In the genomic region with DNA sequence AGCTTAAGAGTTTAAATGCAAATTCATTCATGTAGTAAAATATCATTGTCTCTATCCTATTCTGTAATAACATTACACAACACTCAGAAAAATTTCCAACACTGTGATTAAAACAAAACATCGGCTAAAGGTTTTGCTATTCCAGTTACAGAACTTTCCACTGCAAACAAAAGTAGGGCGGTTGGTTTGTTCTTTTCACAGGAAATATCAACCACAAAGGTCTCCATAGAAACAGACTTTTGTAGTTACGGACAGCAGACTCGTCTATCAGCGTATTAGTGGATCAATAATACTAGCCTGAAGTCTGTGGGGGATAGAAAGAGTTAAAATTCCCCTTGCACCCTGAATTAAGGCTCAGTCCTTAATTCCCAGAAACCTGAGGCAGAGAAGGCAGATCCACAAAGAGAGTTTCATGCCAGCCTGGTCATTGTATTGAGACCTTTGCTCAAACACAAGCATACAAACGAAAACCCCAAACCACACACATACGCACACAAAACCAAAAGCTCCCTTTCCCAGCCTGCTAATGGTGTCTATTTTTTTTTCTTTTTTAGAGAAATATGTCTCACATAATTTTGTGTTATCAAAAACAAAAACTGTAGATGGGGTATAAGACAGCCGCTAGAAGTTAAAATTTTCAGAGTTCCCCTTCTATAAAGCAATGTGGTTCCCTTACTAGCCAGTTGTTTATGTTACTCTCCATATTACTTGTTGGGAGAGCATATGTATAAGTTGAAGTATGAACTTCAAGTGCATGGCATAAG, we compare ENCODE assay signal across 20 mouse cellular contexts. TPM values are rescaled to one million over a fixed set of nuclear protein-coding genes. Genes with fewer than 3 reads are reported as not detected.
A peak's percentile ranks its signal among the peaks of the same experiment; 100 is the strongest.
DNase-seq lines count a peak whose midpoint lies in the region; ATAC-seq and TF ChIP-seq lines count a peak whose summit lies in the region.
"Had no signal": no experiment of that assay in that cellular context is flagged by ENCODE, and none has a peak within 500 bp of the region (broad histone marks: within the 10 kb centered on the region; RNA-seq: fewer than 3 reads in every experiment).

No protein-coding gene starts in this region.

- no peaks in the 10 kb centered on the region for H3K27me3 ChIP-seq in midbrain, embryonic 15.5 days (replicated peaks)
- no peaks in the 10 kb centered on the region for H3K27me3 ChIP-seq in midbrain, embryonic 10.5 days (ENCODE audit: low read depth, poor library complexity, severe bottlenecking)
- H3K27me3 ChIP-seq in CH12.LX (replicated peaks), result no peaks in the 10 kb centered on the region
- no peaks in the 10 kb centered on the region for H3K27me3 ChIP-seq in splenic B cell, adult 2 months (ENCODE audit: control insufficient read depth, insufficient read depth, low read length, poor library complexity, severe bottlenecking)
- H3K27me3 ChIP-seq: embryonic facial prominence, embryonic 15.5 days had no signal

- no peaks in the 10 kb centered on the region for H3K9me3 ChIP-seq in midbrain, embryonic 15.5 days
- H3K9me3 ChIP-seq in midbrain, embryonic 10.5 days (replicated peaks), result no peaks in the 10 kb centered on the region
- H3K9me3 ChIP-seq in CH12.LX (replicated peaks; ENCODE audit: low read length), result no peaks in the 10 kb centered on the region
- H3K9me3 ChIP-seq: embryonic facial prominence, embryonic 15.5 days had no signal

- in situ Hi-C loops in CH12.LX (cut with MboI; ENCODE audit: low pct_ligation_motif_present, low pct_unique_long_range_greater_than_20kb, low sequenced_read_pairs), result loop anchor here (25.0 kb wide), 1 partner anchor 526 kb away; no protein-coding TSS in a partner anchor

- no peak overlapping the region for H3K9ac ChIP-seq in midbrain, embryonic 15.5 days
- peak overlapping the region; percentile 68; the same call in 1 of the 2 replicates for H3K9ac ChIP-seq in CH12.LX (ENCODE audit: insufficient read depth, low read depth)

- peaks cover 15% of the 10 kb centered on the region for H3K4me1 ChIP-seq in midbrain, embryonic 15.5 days
- H3K4me1 ChIP-seq in midbrain, embryonic 10.5 days, result peaks cover 20% of the 10 kb centered on the region; the same call in 1 of the 2 replicates
- peaks cover 4 to 35% of the 10 kb centered on the region in 2 experiments; a peak in 3 of 4 replicates for H3K4me1 ChIP-seq in CH12.LX (ENCODE audit: control insufficient read depth in 1 of 2, insufficient read depth in 2 of 2)

- no peaks in the 10 kb centered on the region for H3K36me3 ChIP-seq in midbrain, embryonic 15.5 days (replicated peaks)
- H3K36me3 ChIP-seq in midbrain, embryonic 10.5 days, result no peaks in the 10 kb centered on the region
- H3K36me3 ChIP-seq in CH12.LX (replicated peaks in 1 of 2; ENCODE audit: control insufficient read depth in 1 of 2, insufficient read depth in 1 of 2, low read length in 1 of 2), result no peaks in the 10 kb centered on the region
- H3K36me3 ChIP-seq in splenic B cell, adult 2 months (ENCODE audit: control insufficient read depth, insufficient read depth, low read length, poor library complexity, severe bottlenecking), result no peaks in the 10 kb centered on the region
- H3K36me3 ChIP-seq: embryonic facial prominence, embryonic 15.5 days had no signal

- TF ChIP-seq POLR2A in CH12.LX (IDR thresholded peaks at IDR 0.05; ENCODE audit: low read depth, low read length), result no peak

- no peak for TF ChIP-seq CTCF in CH12.LX (conservative IDR thresholded peaks at IDR 0.05 in 1 of 2, IDR thresholded peaks at IDR 0.05 in 1 of 2; ENCODE audit: low read depth in 2 of 2, low read length in 2 of 2)

- H3K4me3 ChIP-seq in midbrain, embryonic 15.5 days, result peak overlapping the region; percentile 89; the same call in 1 of the 2 replicates
- H3K4me3 ChIP-seq in midbrain, embryonic 10.5 days, result no peak overlapping the region
- peak overlapping the region; percentile 59 to 91 (median 71) for H3K4me3 ChIP-seq in CH12.LX (replicated peaks in 1 of 3; ENCODE audit: low read depth in 2 of 3, low read length in 2 of 3, poor library complexity in 1 of 3)

- 70% methylated on average over 8 of the region's 8 CpGs for WGBS in midbrain, embryonic 15.5 days
- 78% methylated on average over 8 of the region's 8 CpGs for WGBS in midbrain, embryonic 10.5 days

- H3K4me2 ChIP-seq in midbrain, embryonic 15.5 days, result no peak overlapping the region
- H3K4me2 ChIP-seq in CH12.LX (ENCODE audit: insufficient read depth, low read depth, poor library complexity, severe bottlenecking), result peak overlapping the region; percentile 99

- no peak for DNase-seq in midbrain, embryonic 10.5 days (ENCODE audit: low spot score)
- no peak for DNase-seq in CH12.LX (ENCODE audit: extremely low read depth)
- DNase-seq in induced T-regulatory cell, adult 2 months (ENCODE audit: low read depth), result peak; percentile 83
- peak; percentile 42 for DNase-seq in splenic B cell, adult 2 months (ENCODE audit: low read depth, low spot score)
- no peak for DNase-seq in ovary, postnatal 36 days (ENCODE audit: low spot score)
- DNase-seq in left cerebral cortex, postnatal 25 days (ENCODE audit: low spot score in 2 of 2), result no peak
- DNase-seq: adrenal gland, adult 8-10 months; cerebellum, adult 2 months; gastrocnemius, adult 2 months; heart, adult 18-20 months; kidney, postnatal 10 days; layer of hippocampus, adult 9-11 months; right cerebral cortex, postnatal 14 days had no signal

- no peak for ATAC-seq in midbrain, embryonic 15.5 days (replicated peaks)

- TF ChIP-seq RAD21 in CH12.LX (IDR thresholded peaks at IDR 0.05; ENCODE audit: low read depth, low read length), result no peak

- no peaks in the 10 kb centered on the region for H3K79me2 ChIP-seq in CH12.LX (replicated peaks; ENCODE audit: control insufficient read depth, extremely low read depth, insufficient read depth, poor library complexity, severe bottlenecking)

- intact Hi-C loops in left cerebral cortex, postnatal 25 days (cut with DNase I), result no loop called here

- dilution Hi-C loops in CH12.LX (cut with MboI; ENCODE audit: extremely low pct_ligation_motif_present, extremely low pct_unique_long_range_greater_than_20kb, low sequenced_read_pairs), result no loop called here

- peak; percentile 49; the same call in 1 of the 2 replicates for TF ChIP-seq EP300 in CH12.LX (IDR thresholded peaks at IDR 0.05; ENCODE audit: low read length)

- H3K27ac ChIP-seq in midbrain, embryonic 15.5 days, result no peak overlapping the region
- no peak overlapping the region for H3K27ac ChIP-seq in midbrain, embryonic 10.5 days (replicated peaks)
- no peak overlapping the region for H3K27ac ChIP-seq in CH12.LX (ENCODE audit: insufficient read depth, low read depth)

TF ChIP-seq in CH12.LX, 34 proteins besides CTCF, POLR2A, EP300 and RAD21 (continues in another document):
- TF ChIP-seq BHLHE40 (IDR thresholded peaks at IDR 0.05; ENCODE audit: low read depth, low read length), result 0 out of 2 replicates have a peak, but pooled peaks have one; percentile 11
- TF ChIP-seq TCF12 (IDR thresholded peaks at IDR 0.05; ENCODE audit: low read depth, low read length), result peak; percentile 18; the same call in 1 of the 2 replicates
- no peak for TF ChIP-seq TBP (conservative IDR thresholded peaks at IDR 0.05; ENCODE audit: low read depth, low read length)
- no peak for TF ChIP-seq JUND (conservative IDR thresholded peaks at IDR 0.05; ENCODE audit: low read depth, low read length)
- TF ChIP-seq SIN3A (IDR thresholded peaks at IDR 0.05; ENCODE audit: low read length), result peak; percentile 66; the same call in 1 of the 2 replicates
- 0 out of 2 replicates have a peak, but pooled peaks have one; percentile 18 for TF ChIP-seq MAZ (IDR thresholded peaks at IDR 0.05; ENCODE audit: low read depth, low read length)
- TF ChIP-seq MYC (IDR thresholded peaks at IDR 0.05; ENCODE audit: low read depth, low read length), result no peak
- no peak; the same call in 1 of the 2 replicates for TF ChIP-seq ETS1 (conservative IDR thresholded peaks at IDR 0.05; ENCODE audit: low read depth, low read length)
- TF ChIP-seq USF2 (conservative IDR thresholded peaks at IDR 0.05; ENCODE audit: low read depth, low read length), result no peak
- no peak for TF ChIP-seq UBTF (IDR thresholded peaks at IDR 0.05; ENCODE audit: low read depth, low read length)

RNA-seq across cellular contexts. Expression of gene Klrb1b, which starts 10.2 kb away (rescaled TPM):
- polyA plus RNA-seq in midbrain, embryonic 15.5 days (2015; fragmentation: Nextera tagmentation; extraction: Ambion mirVana), result not detected in 2 replicates
- not detected in 2 replicates for polyA plus RNA-seq in midbrain, embryonic 10.5 days (2016; fragmentation: Nextera tagmentation; extraction: Ambion mirVana)
- not detected in 2 replicates for total RNA-seq in CH12.LX (2012; rRNA removed)
- total RNA-seq in CH12.LX (2014; rRNA removed), result not detected in 2 replicates
- polyA plus RNA-seq in CH12.LX (2012; ENCODE audit: insufficient read length, low read depth), result not detected in 2 replicates
- not detected for total RNA-seq in left cerebral cortex, postnatal 25 days (2021)
- total RNA-seq: gastrocnemius, adult 2 months; left cerebral cortex, postnatal 14 days had no signal
- polyA plus RNA-seq: cerebellum, adult 2 months; embryonic facial prominence, embryonic 15.5 days; forebrain, embryonic 16.5 days; midbrain, embryonic 11.5 days had no signal

RNA-seq across cellular contexts. Expression of gene Gm44511, which starts 10.3 kb away (rescaled TPM):
- polyA plus RNA-seq in midbrain, embryonic 15.5 days (2015; fragmentation: Nextera tagmentation; extraction: Ambion mirVana), result not detected in 2 replicates
- not detected in 2 replicates for polyA plus RNA-seq in midbrain, embryonic 10.5 days (2016; fragmentation: Nextera tagmentation; extraction: Ambion mirVana)
- total RNA-seq in CH12.LX (2012; rRNA removed) (not detected in 2 replicates), CH12.LX (2014; rRNA removed) (not detected in 2 replicates)
- not detected in 2 replicates for polyA plus RNA-seq in CH12.LX (2012; ENCODE audit: insufficient read length, low read depth)
- not detected for total RNA-seq in left cerebral cortex, postnatal 25 days (2021)
- total RNA-seq: gastrocnemius, adult 2 months; heart, adult 18-20 months; left cerebral cortex, postnatal 14 days had no signal
- polyA plus RNA-seq: cerebellum, adult 2 months; embryonic facial prominence, embryonic 15.5 days; forebrain, embryonic 16.5 days; heart, embryonic 16.5 days; liver, embryonic 16.5 days; midbrain, embryonic 11.5 days had no signal

RNA-seq across cellular contexts. Expression of gene Klrb1c, which starts 47.4 kb away (rescaled TPM):
- 0.12 and 0.13 TPM in 2 replicates for polyA plus RNA-seq in midbrain, embryonic 15.5 days (2015; fragmentation: Nextera tagmentation; extraction: Ambion mirVana)
- not detected in 2 replicates for polyA plus RNA-seq in midbrain, embryonic 10.5 days (2016; fragmentation: Nextera tagmentation; extraction: Ambion mirVana)
- total RNA-seq in CH12.LX (2012; rRNA removed) (not detected in 2 replicates), CH12.LX (2014; rRNA removed) (not detected in 2 replicates)
- polyA plus RNA-seq in CH12.LX (2012; ENCODE audit: insufficient read length, low read depth), result not detected in 2 replicates
- not detected for total RNA-seq in left cerebral cortex, postnatal 25 days (2021)
- total RNA-seq: gastrocnemius, adult 2 months; heart, adult 18-20 months; left cerebral cortex, postnatal 14 days had no signal
- polyA plus RNA-seq: cerebellum, adult 2 months; midbrain, embryonic 11.5 days had no signal

RNA-seq across cellular contexts. Expression of gene Clec2i, which starts 51.0 kb away (rescaled TPM):
- 0.06 TPM in 1 of 2 replicates, not detected in the other for polyA plus RNA-seq in midbrain, embryonic 15.5 days (2015; fragmentation: Nextera tagmentation; extraction: Ambion mirVana)
- 0.16 TPM in 1 of 2 replicates, not detected in the other for polyA plus RNA-seq in midbrain, embryonic 10.5 days (2016; fragmentation: Nextera tagmentation; extraction: Ambion mirVana)
- total RNA-seq in CH12.LX (2012; rRNA removed) (34.4 and 38.5 TPM in 2 replicates), CH12.LX (2014; rRNA removed) (104 and 134 TPM in 2 replicates)
- 80.7 and 90.3 TPM in 2 replicates for polyA plus RNA-seq in CH12.LX (2012; ENCODE audit: insufficient read length, low read depth)
- total RNA-seq in left cerebral cortex, postnatal 25 days (2021), result not detected
- total RNA-seq: gastrocnemius, adult 2 months had no signal
- polyA plus RNA-seq: cerebellum, adult 2 months; forebrain, embryonic 16.5 days; midbrain, embryonic 11.5 days had no signal

RNA-seq across cellular contexts. Expression of gene BC035044, which starts 54.6 kb away (rescaled TPM):
- polyA plus RNA-seq in midbrain, embryonic 15.5 days (2015; fragmentation: Nextera tagmentation; extraction: Ambion mirVana), result 0.51 and 0.62 TPM in 2 replicates
- polyA plus RNA-seq in midbrain, embryonic 10.5 days (2016; fragmentation: Nextera tagmentation; extraction: Ambion mirVana), result 1.3 and 1.4 TPM in 2 replicates
- total RNA-seq in CH12.LX (2012; rRNA removed) (51.6 and 53.5 TPM in 2 replicates), CH12.LX (2014; rRNA removed) (121 and 124 TPM in 2 replicates)
- 49.4 and 49.7 TPM in 2 replicates for polyA plus RNA-seq in CH12.LX (2012; ENCODE audit: insufficient read length, low read depth)
- total RNA-seq in left cerebral cortex, postnatal 25 days (2021), result 1 to 10 TPM in 1 of 2 experiments, under 1 TPM in 1; 0.96 to 1.4 TPM
- total RNA-seq: gastrocnemius, adult 2 months had no signal

Comparison
In these comparisons a context has a peak if more than half of its experiments do, and no peak if none do; other contexts are left out.
1. DNase-seq: peak in induced T-regulatory cell, adult 2 months (single experiment) and splenic B cell, adult 2 months (single experiment); none in midbrain, embryonic 10.5 days (single experiment), CH12.LX (single experiment), ovary, postnatal 36 days (single experiment) and left cerebral cortex, postnatal 25 days (0 of 2).